Mouse (Mus musculus) c-Kit-negative CD71-positive TER-119-positive erythroid progenitor cells, embryonic 14.5 days (primary cell): ENCODE data around the gene Arhgef18.

ENCODE experiments used
- DNase-seq: peaks from one replicate; pipeline ENCODE4 v3.0.0-alpha.2; 2013; ENCODE audit warnings: low read depth, low spot score

The Arhgef18 gene

GRCm38 (mm10) chr8:3392771-3393710 lies at the start of gene Arhgef18:
Arhgef18 (plus strand) TSS chr8:3393006.
- peak; percentile 68 for DNase-seq

- no peak for DNase-seq
Observed at GRCm38 (mm10) chr8:3345337-3345736, 47.5 kb upstream of the Arhgef18 start.

- no peak for DNase-seq
Observed at GRCm38 (mm10) chr8:3346691-3347413, 46.0 kb upstream of the Arhgef18 start.

GRCm38 (mm10) chr8:3348142-3348823 lies 44.5 kb upstream of the Arhgef18 start:
- DNase-seq: no peak

GRCm38 (mm10) chr8:3350747-3351146 lies 42.1 kb upstream of the Arhgef18 start:
- no peak for DNase-seq

- no peak for DNase-seq
Observed at GRCm38 (mm10) chr8:3352715-3353114, 40.1 kb upstream of the Arhgef18 start.

- DNase-seq: no peak
Observed at GRCm38 (mm10) chr8:3353189-3353810, 39.5 kb upstream of the Arhgef18 start, which contains the start of gene A430078G23Rik. A430078G23Rik (plus strand) TSS chr8:3353415.

- no peak for DNase-seq
Observed at GRCm38 (mm10) chr8:3353811-3354442, 38.9 kb upstream of the Arhgef18 start.

GRCm38 (mm10) chr8:3354443-3354812 lies 38.4 kb upstream of the Arhgef18 start:
- DNase-seq: no peak

GRCm38 (mm10) chr8:3355586-3355985 lies 37.2 kb upstream of the Arhgef18 start:
- no peak for DNase-seq

GRCm38 (mm10) chr8:3358060-3358459 lies 34.7 kb upstream of the Arhgef18 start:
- peak; percentile 51 for DNase-seq

GRCm38 (mm10) chr8:3367086-3367485 lies 25.7 kb upstream of the Arhgef18 start:
- DNase-seq: no peak

GRCm38 (mm10) chr8:3368091-3368490 lies 24.7 kb upstream of the Arhgef18 start:
- DNase-seq: no peak

GRCm38 (mm10) chr8:3375748-3376147 lies 17.1 kb upstream of the Arhgef18 start:
- DNase-seq: no peak

GRCm38 (mm10) chr8:3376641-3377274 lies 16.0 kb upstream of the Arhgef18 start:
- no peak for DNase-seq

- DNase-seq: no peak
Observed at GRCm38 (mm10) chr8:3387286-3387685, 5.5 kb upstream of the Arhgef18 start.

GRCm38 (mm10) chr8:3388591-3389338 lies 4.0 kb upstream of the Arhgef18 start:
- no peak for DNase-seq

GRCm38 (mm10) chr8:3389506-3389905 lies 3.3 kb upstream of the Arhgef18 start:
- DNase-seq: no peak

- DNase-seq: no peak
Observed at GRCm38 (mm10) chr8:3392293-3392692, 513 bp upstream of the Arhgef18 start.

- DNase-seq: no peak
Observed at GRCm38 (mm10) chr8:3394600-3394999, 1.8 kb downstream of the Arhgef18 start.
